Mouse (Mus musculus): Measurements from ENCODE around the gene Ddr2.
"Not testable (repeated sequence)": the region's sequence is repeated elsewhere in the genome, so short reads cannot be mapped to it uniquely, and the experiment has no call there.

Gene Ddr2

DNA sequence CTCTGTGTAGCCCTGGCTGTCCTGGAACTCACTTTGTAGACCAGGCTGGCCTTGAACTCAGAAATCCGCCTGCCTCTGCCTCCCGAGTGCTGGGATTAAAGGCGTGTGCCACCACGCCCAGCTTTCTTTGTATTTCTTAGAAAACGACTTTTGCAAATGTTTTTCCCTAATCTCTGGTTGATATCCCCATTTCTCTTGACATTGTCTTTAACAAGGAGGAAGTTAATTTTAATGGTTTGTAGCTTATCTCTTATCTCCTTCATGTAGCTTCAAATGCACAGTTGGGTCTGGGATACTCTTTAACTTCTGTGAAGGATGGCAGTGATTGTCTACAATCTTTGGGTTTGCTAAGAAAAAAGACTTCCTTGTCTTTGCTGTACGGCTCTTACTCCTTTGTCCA, 7.7 kb downstream of the Ddr2 start:
- not testable (repeated sequence) for ATAC-seq (ENCODE audit: low TSS enrichment)

GRCm38 (mm10) chr1:170086631-170087030, 23.9 kb downstream of the Ddr2 start:
- no peak for ATAC-seq (ENCODE audit: low TSS enrichment)

- peak; percentile 86 for ATAC-seq (ENCODE audit: low TSS enrichment)
These were observed 26.3 kb downstream of the Ddr2 start for GRCm38 (mm10) chr1:170084151-170084796.

GRCm38 (mm10) chr1:170080907-170081306, 29.7 kb downstream of the Ddr2 start:
- no peak for ATAC-seq (ENCODE audit: low TSS enrichment)

DNA sequence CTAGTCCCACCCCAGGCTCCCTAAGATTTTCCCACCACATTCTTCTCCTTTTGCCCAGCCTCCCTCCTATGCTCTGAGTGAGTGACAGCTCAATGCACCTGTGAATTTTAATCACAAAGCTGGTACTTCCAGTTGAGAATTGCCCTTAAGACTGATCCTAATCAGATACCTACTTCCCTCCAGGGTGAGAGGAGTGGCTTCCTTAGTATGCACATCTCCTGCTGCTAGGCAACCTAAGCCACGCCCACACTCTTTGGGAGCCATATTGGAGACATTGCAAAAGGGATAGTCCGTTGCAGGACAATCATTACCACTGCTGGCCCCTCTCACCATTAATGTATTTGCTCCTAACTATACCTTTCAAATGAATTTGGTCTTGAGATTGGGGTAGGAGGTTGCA, 31.1 kb downstream of the Ddr2 start:
- no peak for ATAC-seq (ENCODE audit: low TSS enrichment)

GRCm38 (mm10) chr1:170076339-170076738, 34.2 kb downstream of the Ddr2 start:
- no peak for ATAC-seq (ENCODE audit: low TSS enrichment)

DNA sequence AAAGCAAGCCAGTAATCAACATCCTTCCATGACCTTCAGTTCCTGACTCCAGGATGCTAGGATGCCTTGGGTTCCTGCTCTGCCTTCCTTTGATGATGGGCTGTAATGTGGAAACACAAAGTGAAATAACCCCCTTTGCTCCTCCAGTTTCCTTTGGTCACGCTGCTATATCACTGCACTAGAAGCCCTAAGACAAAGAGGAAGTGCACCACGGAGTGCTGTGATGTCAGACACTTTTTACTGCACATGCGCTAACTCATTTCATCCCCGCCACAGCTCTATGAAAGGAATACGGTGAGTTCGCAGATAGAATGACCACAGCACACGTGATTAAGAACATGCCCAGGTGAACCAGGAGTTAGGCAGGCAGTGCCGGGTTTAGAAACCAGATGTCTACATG, 36.8 kb downstream of the Ddr2 start:
- ATAC-seq (ENCODE audit: low TSS enrichment): no peak

DNA sequence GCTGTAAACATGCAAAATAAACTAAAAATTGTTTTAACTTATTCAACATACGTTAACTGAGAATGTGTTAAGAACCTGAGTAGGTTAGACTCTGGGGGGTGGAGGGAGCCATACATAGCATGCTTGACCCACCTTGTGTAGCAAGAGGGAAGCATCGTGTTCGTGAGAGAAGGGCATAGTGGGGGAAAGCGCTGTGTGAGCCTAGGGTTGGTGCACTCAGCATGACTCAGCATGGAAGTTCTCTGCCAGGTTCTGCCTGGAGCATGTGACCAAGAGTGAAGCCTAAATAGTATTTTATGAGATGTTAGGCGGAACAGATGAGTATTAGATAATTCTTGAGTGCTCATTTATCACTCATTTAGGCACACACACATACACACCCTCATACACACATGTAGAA, 41.4 kb downstream of the Ddr2 start:
- ATAC-seq (ENCODE audit: low TSS enrichment): no peak

- ATAC-seq (ENCODE audit: low TSS enrichment): no peak
These were observed 44.6 kb downstream of the Ddr2 start for GRCm38 (mm10) chr1:170065931-170066330.

DNA sequence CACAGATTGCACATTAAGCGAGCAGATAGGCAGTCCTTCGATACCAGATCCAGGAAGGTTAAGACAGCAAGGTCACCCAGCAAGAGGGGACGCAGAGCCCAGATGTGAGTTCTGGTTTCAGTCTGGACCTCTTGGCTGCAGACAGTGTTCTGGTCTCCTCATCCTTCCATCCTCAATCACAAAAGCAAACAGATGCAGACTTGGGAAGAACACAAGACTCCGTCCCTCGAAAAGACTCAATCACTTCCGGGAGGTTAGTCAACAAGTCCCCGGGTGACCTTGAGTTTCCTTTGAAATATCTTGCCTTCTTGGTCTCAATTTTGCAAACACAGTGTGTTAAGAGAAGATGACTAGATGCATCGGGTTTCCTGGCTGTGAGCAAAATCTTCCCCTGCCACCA, 45.6 kb downstream of the Ddr2 start:
- no peak for ATAC-seq (ENCODE audit: low TSS enrichment)

DNA sequence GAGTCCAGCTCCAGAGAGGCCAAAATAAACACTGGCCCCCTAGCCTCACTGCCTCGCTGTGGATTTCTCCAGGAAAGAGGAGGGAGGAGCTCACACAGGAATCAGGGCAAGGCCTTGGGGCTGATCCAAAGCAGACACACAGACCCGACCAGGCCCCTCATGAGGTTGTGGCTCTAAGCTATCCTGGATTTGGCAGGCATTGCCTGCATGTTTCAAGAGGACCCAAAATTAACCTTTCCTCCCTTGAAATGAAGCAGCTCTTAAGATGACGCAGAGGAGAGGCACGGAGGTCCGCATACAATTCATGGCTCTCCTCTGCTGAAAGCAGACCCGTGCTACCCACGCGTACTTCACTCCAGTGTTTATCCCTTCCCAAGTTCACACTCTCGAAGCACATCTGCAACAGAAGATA, 46.5 kb downstream of the Ddr2 start:
- no peak for ATAC-seq (ENCODE audit: low TSS enrichment)

DNA sequence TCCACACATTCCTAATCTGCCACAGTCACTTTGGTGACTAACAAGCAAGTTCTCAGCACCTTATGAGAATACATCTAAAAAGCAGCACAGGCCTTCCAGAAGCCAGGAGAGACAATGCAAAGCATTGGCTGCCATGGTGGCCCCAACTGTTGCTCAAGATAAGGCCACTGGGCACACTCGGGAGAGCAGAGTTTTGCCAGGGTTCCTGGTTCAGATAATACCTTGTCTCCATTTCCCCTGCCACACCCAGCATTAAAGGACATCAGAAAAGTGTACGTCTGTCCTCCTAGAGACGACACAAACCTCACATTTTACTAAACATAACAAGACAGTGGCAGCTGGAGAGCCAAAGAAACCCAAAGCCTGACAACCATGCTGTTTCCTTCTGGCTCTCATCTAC, 50.3 kb downstream of the Ddr2 start:
- ATAC-seq (ENCODE audit: low TSS enrichment): no peak

- no peak for ATAC-seq (ENCODE audit: low TSS enrichment)
These were observed 51.2 kb downstream of the Ddr2 start for GRCm38 (mm10) chr1:170059347-170059746.

- ATAC-seq (ENCODE audit: low TSS enrichment): 0 out of 2 replicates have a peak, but pooled peaks have one; percentile 27
These were observed 52.5 kb downstream of the Ddr2 start for GRCm38 (mm10) chr1:170058051-170058450.

- no peak for ATAC-seq (ENCODE audit: low TSS enrichment)
These were observed 53.0 kb downstream of the Ddr2 start for GRCm38 (mm10) chr1:170057607-170058006.

GRCm38 (mm10) chr1:170056921-170057320, 53.6 kb downstream of the Ddr2 start:
- no peak for ATAC-seq (ENCODE audit: low TSS enrichment)

- ATAC-seq (ENCODE audit: low TSS enrichment): no peak
These were observed 54.3 kb downstream of the Ddr2 start for GRCm38 (mm10) chr1:170056214-170056613.

GRCm38 (mm10) chr1:170052469-170053065, 58.0 kb downstream of the Ddr2 start:
- ATAC-seq (ENCODE audit: low TSS enrichment): no peak

- no peak for ATAC-seq (ENCODE audit: low TSS enrichment)
These were observed 58.9 kb downstream of the Ddr2 start for GRCm38 (mm10) chr1:170051631-170052177.

- no peak for ATAC-seq (ENCODE audit: low TSS enrichment)
These were observed 62.1 kb downstream of the Ddr2 start for GRCm38 (mm10) chr1:170048434-170048833.

GRCm38 (mm10) chr1:170044726-170045471, 65.7 kb downstream of the Ddr2 start:
- ATAC-seq (ENCODE audit: low TSS enrichment): no peak

DNA sequence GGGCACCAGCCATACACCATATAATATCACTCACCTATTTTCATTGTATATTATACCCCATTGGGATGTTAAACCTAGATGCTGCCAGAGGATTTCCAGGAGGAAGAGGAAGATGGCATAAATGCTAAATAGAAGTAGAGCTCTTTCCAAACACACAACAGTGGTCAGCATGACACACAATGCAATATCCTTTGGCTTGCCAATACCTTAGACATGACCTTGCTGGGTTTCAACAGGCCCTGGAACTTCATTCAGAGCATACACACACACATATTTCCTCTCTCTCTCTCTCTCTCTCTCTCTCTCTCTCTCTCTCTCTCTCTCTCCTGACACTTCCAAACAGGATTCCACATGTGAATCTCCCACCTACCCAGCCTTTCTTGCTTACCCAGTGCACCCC, 66.8 kb downstream of the Ddr2 start:
- no peak for ATAC-seq (ENCODE audit: low TSS enrichment)

DNA sequence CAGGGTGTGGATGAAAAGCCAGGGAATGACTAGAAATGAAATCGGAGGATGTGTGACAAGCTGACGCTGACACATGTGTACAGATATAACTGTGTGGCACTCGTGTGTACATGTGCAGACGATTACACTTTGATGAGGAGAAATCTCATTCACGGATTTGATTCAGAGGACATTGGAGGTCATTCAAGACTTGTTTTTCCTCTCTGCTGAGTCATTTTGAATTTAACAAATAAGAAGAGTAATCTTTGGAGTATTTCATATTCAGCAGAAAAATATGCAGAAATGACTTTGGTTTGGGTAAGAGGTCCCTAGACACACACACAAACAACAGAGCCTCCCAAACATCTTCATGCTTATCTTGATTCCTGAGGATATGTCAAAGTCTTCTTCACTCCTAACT, 67.6 kb downstream of the Ddr2 start:
- ATAC-seq (ENCODE audit: low TSS enrichment): no peak
